Mouse (Mus musculus) hindbrain, embryonic 16.5 days (tissue): Measurements from ENCODE around the gene Blm. TPM values are rescaled to one million over a fixed set of nuclear protein-coding genes. Genes with fewer than 3 reads are reported as not detected.
A peak's percentile ranks its signal among the peaks of the same experiment; 100 is the strongest.
"Not testable (repeated sequence)": the region's sequence is repeated elsewhere in the genome, so short reads cannot be mapped to it uniquely, and the experiment has no call there.

Source experiments
- ATAC-seq: fragments of 200-750 bp; cut with Nextera tagmentation; 2 replicates; pipeline ENCODE4 v1.8.0; 2017; ENCODE audit warnings: moderate TSS enrichment, moderate library complexity
- H3K27ac ChIP-seq: fragments of 300-500 bp; sonication (generic); 2 replicates; pipeline ENCODE4 v1.5.1; 2014; ENCODE audit warnings: low read depth, mild to moderate bottlenecking, control low read depth, low read length, moderate library complexity
- H3K27me3 ChIP-seq: fragments of 300-500 bp; sonication (generic); replicated peaks from 2 replicates; pipeline ENCODE4 v1.6.1; 2014; ENCODE audit warnings: low read length; ENCODE audit not compliant: control insufficient read depth, insufficient read depth
- H3K36me3 ChIP-seq: fragments of 300-500 bp; sonication (generic); 2 replicates; pipeline ENCODE4 v1.6.1; 2014; ENCODE audit warnings: mild to moderate bottlenecking, low read length, moderate library complexity, mixed read lengths; ENCODE audit not compliant: control insufficient read depth, insufficient read depth
- H3K4me1 ChIP-seq: fragments of 300-500 bp; sonication (generic); 2 replicates; pipeline ENCODE4 v1.6.1; 2014; ENCODE audit warnings: low read depth, low read length; ENCODE audit not compliant: control insufficient read depth, insufficient read depth
- H3K4me2 ChIP-seq: fragments of 300-500 bp; sonication (generic); 2 replicates; pipeline ENCODE4 v1.6.1; 2014; ENCODE audit warnings: mild to moderate bottlenecking, low read length, control low read depth, moderate library complexity
- H3K4me3 ChIP-seq: fragments of 300-500 bp; sonication (generic); 2 replicates; pipeline ENCODE4 v1.5.1; 2014; ENCODE audit warnings: mild to moderate bottlenecking, low read length, control low read depth, moderate library complexity
- H3K9ac ChIP-seq: fragments of 300-500 bp; sonication (generic); 2 replicates; pipeline ENCODE4 v1.6.1; 2014; ENCODE audit warnings: low read depth, mild to moderate bottlenecking, control low read depth, low read length, moderate library complexity
- H3K9me3 ChIP-seq: fragments of 300-500 bp; sonication (generic); 2 replicates; pipeline ENCODE4 v1.6.1; 2014; ENCODE audit warnings: mild to moderate bottlenecking, low read length, moderate library complexity; ENCODE audit not compliant: control insufficient read depth
- WGBS: fragments of 180-500 bp; shearing (Covaris S2); extraction: QIAGEN DNeasy Blood & Tissue Kit; methylation state at CpG from one replicate; pipeline ENCODE4 v1.1.7; 2014; 5-methylcytosine and 5-hydroxymethylcytosine counted together
- polyA plus RNA-seq: library from polyadenylated mRNA; unstranded; fragments of >200 nt; fragmentation: Nextera tagmentation; extraction: Ambion mirVana; gene quantifications from 2 replicates; pipeline ENCODE4 v1.2.1, GENCODE M21; 2015

Blm gene
- polyA plus RNA-seq, 1 experiment from 2014 or later = 7.3 TPM

DNA sequence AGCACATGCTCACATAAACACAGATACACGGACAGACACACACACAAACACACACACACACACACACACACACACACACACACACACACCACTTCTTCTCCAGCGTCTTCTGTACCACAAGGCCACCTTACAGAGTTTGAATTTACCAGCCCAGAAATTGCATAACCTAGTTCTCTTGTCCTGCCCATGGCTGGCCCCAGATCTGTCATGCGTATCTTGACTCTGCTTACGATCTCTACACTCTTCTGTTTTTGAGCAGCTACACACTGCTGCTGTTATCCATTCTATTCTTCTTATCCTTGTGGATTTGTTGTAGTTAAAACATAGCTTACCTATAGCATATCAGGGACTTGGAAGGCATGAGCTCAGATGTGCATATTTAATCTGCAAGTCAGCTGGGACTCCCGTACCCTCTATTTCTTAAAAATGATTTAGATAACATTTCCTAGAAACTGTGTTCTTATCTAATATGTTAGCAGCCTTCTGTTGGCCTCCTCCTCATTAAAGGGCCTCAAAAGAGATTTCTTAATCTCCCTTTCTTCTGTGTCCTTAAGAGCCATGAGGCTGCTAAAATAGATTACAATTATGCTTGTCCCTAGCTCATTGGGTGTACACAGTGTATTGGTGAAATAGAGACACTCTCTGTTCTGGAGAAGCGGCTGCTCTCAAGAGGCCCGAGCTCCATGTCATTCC is 7.4 kb upstream of the Blm start:
- whole genome bisulfite sequencing = 86% methylated on average over 7 of the region's 7 CpGs
- no peak overlapping the region for H3K27ac ChIP-seq

DNA sequence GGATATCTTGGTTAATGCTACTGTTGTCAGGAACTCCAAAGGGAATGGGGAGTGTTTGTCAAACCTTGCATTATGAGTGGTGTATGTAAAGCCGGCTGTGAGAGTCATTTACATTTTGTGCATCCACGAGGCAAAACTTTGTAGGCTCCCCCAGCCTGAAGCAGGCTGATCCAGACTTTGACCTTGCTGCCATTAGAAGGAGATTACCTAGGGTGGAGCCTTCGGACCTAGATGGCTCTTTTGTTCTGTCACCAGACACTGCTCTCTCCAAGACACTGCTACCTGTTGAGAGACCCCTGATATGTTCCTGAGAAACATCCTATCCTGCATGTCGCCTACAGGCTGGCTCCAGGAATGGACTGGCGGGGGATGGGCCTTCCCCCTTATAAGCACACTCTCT is 4.7 kb upstream of the Blm start:
- H3K4me3 ChIP-seq = no peak overlapping the region
- no peaks in the 10 kb centered on the region for H3K36me3 ChIP-seq
- no peak overlapping the region for H3K9ac ChIP-seq
- H3K4me2 ChIP-seq = no peak overlapping the region
- no peak for ATAC-seq
- H3K4me1 ChIP-seq = no peaks in the 10 kb centered on the region; the same call in 1 of the 2 replicates
- WGBS = 67% methylated on average over 5 of the region's 5 CpGs
- no peak overlapping the region for H3K27ac ChIP-seq
- H3K27me3 ChIP-seq = no peaks in the 10 kb centered on the region
- no peaks in the 10 kb centered on the region for H3K9me3 ChIP-seq

More for the DNA sequence above, 7.4 kb upstream of the Blm start:
- Histone ChIP-seq H3K4me3 (no peak overlapping the region), H3K9me3 (no peaks in the 10 kb centered on the region), H3K27me3 (no peaks in the 10 kb centered on the region), H3K4me1 (no peaks in the 10 kb centered on the region), H3K36me3 (no peaks in the 10 kb centered on the region), H3K4me2 (no peak overlapping the region), H3K9ac (no peak overlapping the region)
- ATAC-seq = no peak

DNA sequence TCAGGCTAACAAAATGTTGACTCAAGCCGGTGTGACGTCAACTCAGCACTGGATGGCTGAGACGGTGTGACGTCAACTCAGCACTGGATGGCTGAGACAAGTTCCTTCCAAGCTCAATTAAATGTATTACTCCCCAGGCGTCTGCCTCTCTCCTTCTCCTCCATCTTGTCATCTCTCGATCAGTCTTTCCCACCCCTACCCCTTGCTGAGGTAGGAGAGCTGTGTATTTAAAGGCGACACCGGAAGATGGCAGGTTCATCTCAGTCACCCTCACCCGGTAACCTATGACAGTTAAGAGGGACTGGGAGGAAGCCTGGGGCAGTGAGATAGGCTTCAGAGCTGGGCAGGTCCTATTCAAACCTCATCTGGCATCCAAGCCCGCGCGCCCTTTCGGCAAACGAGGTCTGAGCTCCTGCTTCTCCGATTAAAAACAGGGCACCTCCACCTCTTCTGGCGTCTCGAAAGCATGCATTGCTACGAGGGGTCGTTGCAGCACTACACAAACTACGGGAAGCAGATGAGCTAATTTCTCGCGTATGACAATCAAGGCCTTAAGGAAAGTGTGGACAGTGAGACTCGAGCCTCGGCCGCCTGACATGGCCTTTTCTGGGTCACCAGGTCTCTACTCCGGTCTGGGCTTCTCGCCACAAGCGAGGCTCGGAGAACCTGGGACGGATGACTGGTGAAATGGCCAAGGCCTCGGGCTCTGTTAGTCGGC is 469 bp downstream of the Blm start:
- H3K36me3 ChIP-seq = no peaks in the 10 kb centered on the region
- WGBS = under 1% methylated on average over 32 of the region's 32 CpGs
- ATAC-seq = no peak; the same call in 1 of the 2 replicates
- H3K9me3 ChIP-seq = no peaks in the 10 kb centered on the region
- H3K4me1 ChIP-seq = peaks cover 9% of the 10 kb centered on the region
- peak overlapping the region; percentile 79 for H3K4me3 ChIP-seq
- peak overlapping the region; percentile 74 for H3K9ac ChIP-seq
- 0 out of 2 replicates have a peak overlapping the region, but pooled peaks have one; percentile 39 for H3K27ac ChIP-seq
- H3K4me2 ChIP-seq = peak overlapping the region; percentile 97
- H3K27me3 ChIP-seq = no peaks in the 10 kb centered on the region

DNA sequence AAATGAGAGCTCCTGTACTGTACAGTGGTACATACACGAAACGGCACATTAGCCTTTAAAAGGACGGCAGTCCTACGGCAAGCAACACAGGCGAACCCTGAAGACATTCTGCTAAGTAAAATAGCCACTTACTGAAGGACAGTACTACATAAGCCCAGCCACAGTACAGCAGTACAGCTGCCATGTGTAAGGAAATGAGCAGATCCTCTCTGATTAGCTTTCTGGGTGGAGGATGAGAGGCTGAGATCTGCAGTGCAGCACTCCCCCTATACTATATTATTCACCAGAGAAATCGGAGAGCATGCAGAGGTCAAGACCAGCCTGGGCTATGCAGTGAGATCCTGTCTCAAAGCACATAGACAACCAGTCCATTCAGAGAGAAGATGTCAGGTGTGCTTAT is 3.8 kb downstream of the Blm start:
- Histone ChIP-seq H3K9ac (no peak overlapping the region), H3K9me3 (no peaks in the 10 kb centered on the region), H3K36me3 (no peaks in the 10 kb centered on the region), H3K27ac (no peak overlapping the region), H3K4me2 (no peak overlapping the region), H3K4me1 (peaks cover 9% of the 10 kb centered on the region), H3K27me3 (no peaks in the 10 kb centered on the region), H3K4me3 (no peak overlapping the region)
- ATAC-seq = no peak
- 91% methylated on average over 6 of the region's 6 CpGs for WGBS

DNA sequence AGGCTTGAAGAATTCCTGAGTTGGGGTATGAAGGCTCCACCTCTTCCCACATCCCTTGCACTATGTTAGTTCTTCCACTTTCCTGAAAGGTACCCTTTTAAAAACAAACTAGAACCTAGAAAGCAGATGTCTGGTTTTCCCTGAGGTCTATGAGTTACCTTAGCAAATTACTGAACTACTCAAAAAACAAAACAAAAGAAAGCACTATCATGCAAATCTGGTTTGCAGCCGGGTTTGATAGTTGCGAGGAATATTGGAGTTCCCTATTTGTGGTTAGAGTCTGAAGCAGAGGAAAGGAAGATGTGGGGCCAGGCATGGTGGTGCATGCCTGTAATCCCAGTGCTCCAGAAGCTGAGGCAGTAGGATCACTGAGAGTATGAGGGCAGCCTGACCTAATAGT is 4.3 kb downstream of the Blm start:
- H3K4me3 ChIP-seq = no peak overlapping the region
- no peak overlapping the region for H3K27ac ChIP-seq
- H3K36me3 ChIP-seq = no peaks in the 10 kb centered on the region
- no peaks in the 10 kb centered on the region for H3K27me3 ChIP-seq
- no peaks in the 10 kb centered on the region for H3K9me3 ChIP-seq
- peaks cover 9% of the 10 kb centered on the region for H3K4me1 ChIP-seq
- WGBS = 92% methylated on average over 2 of the region's 2 CpGs
- ATAC-seq = no peak
- H3K4me2 ChIP-seq = no peak overlapping the region
- no peak overlapping the region for H3K9ac ChIP-seq

DNA sequence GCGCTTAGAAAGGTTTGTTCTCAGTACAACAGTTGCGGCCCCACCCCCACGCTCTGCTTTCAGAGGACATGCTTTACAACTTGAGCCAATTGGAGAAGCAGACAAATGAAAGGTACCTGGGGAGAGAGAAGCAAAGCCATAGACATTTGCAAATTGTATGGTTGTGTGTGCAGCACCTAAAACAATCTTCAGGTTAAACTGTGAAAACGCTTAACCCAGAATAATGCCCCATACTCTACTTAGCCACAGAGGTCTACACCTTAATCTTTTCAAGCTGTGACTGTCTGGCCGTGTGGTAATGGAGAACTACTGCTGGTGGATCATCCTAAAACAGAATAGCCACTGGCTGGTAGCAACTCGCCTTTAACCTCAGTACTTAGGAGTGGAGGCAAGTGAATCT is 8.2 kb downstream of the Blm start:
- Histone ChIP-seq H3K4me2 (no peak overlapping the region), H3K36me3 (no peaks in the 10 kb centered on the region), H3K4me1 (no peaks in the 10 kb centered on the region), H3K27ac (no peak overlapping the region), H3K9ac (no peak overlapping the region), H3K9me3 (no peaks in the 10 kb centered on the region), H3K27me3 (no peaks in the 10 kb centered on the region), H3K4me3 (no peak overlapping the region)
- 83% methylated on average over 6 of the region's 6 CpGs for WGBS
- no peak for ATAC-seq

DNA sequence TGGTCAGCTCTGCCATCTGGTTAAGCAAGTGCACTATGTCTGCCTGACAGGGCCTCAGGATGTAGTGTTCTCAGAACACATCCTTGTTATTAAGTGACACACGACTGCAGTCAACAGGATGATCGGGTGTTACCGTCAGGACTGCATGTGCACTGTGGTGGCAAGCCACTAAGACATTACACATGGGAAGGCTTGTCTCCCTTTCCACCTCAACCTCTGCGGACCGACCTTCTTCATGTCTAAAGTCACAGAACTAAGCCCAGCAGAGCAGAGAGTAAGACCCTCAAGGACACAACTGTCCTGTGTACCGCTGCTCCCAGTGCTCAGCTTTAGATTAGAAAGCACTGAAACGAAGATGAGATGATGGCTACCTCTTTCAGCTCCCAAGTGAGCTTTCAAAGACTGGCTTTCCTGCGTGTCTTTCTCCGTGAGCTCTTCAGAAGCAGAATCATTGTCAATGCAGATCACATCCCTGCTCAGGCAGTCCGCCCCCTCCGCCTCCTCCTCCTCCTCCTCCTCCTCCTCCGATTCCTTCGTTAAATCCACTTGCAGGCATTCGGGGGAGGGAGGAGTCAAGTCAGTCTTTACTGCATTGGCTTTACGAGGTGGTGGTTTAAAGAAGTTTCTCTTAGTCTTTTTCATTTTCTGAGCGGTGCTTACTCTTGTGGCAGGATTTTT is 22.4 kb downstream of the Blm start:
- WGBS = 76% methylated on average over 16 of the region's 16 CpGs
- no peak for ATAC-seq
- Histone ChIP-seq H3K9ac (no peak overlapping the region), H3K9me3 (no peaks in the 10 kb centered on the region), H3K4me2 (no peak overlapping the region), H3K36me3 (peaks cover 4% of the 10 kb centered on the region; the same call in 1 of the 2 replicates), H3K4me1 (no peaks in the 10 kb centered on the region), H3K4me3 (no peak overlapping the region), H3K27me3 (no peaks in the 10 kb centered on the region), H3K27ac (no peak overlapping the region)

DNA sequence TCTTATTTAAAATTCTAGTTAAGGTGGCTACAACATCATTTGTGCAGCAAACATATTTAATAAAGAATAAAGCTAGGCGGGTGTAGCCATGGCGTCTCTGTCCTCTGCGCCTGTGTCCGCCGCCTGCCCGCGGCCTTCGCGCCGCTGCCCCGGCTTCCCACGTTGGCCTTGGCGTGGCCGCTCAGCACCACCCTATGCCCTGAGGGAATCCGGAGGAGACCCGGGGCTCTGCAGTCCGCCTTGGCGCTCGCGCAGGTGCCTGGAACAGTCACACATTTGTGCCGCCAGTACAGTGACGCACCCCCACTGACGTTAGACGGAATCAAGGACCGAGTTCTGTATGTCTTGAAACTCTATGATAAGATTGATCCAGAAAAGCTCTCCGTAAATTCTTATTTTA is 27.2 kb downstream of the Blm start:
- not testable (repeated sequence) for H3K4me1 ChIP-seq, H3K4me3 ChIP-seq, ATAC-seq, H3K9ac ChIP-seq, H3K9me3 ChIP-seq, H3K4me2 ChIP-seq, H3K27me3 ChIP-seq, H3K36me3 ChIP-seq, H3K27ac ChIP-seq
- WGBS = over 99% methylated on average over 21 of the region's 26 CpGs

DNA sequence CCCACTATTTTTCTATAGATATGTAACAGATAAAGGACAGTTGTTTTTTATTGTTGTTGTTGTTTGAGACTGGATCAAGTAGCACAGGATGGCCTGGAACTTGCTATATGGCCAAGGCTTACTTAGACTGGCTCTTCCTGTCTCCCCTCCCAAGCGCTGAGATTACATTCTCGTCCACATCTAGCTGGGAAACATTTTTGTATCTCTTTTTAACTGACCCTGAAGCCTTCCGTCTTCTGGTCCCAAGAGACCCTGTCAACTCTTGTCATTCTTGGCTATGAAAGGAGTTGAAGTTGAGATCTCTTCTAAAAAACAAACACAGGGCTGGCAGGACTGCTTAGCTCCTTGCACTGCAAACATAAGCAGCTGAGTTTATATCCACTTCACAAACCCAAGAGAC is 28.9 kb downstream of the Blm start:
- H3K4me3 ChIP-seq = no peak overlapping the region

More for the DNA sequence above, 28.9 kb downstream of the Blm start:
- H3K36me3 ChIP-seq = peaks cover 3% of the 10 kb centered on the region; the same call in 1 of the 2 replicates
- no peaks in the 10 kb centered on the region for H3K9me3 ChIP-seq
- H3K27ac ChIP-seq = no peak overlapping the region
- no peaks in the 10 kb centered on the region for H3K27me3 ChIP-seq
- WGBS = 84% methylated on average over 3 of the region's 3 CpGs
- no peaks in the 10 kb centered on the region for H3K4me1 ChIP-seq
- H3K4me2 ChIP-seq = no peak overlapping the region
- H3K9ac ChIP-seq = no peak overlapping the region
- ATAC-seq = no peak
